Mouse (Mus musculus) embryonic facial prominence, embryonic 13.5 days (tissue): ENCODE measurements around the gene Polrmt. TPM values are rescaled to one million over a fixed set of nuclear protein-coding genes. Genes with fewer than 3 reads are reported as not detected.
A peak's percentile ranks its signal among the peaks of the same experiment; 100 is the strongest.

Experiments
- ATAC-seq: fragments of 200-750 bp; cut with Nextera tagmentation; 2 replicates; pipeline ENCODE4 v1.8.0; 2017; ENCODE audit warnings: low read depth; ENCODE audit not compliant: insufficient number of reproducible peaks, insufficient read depth, low FRiP score, low TSS enrichment
- H3K27ac ChIP-seq: fragments of 300-500 bp; sonication (generic); 2 replicates; pipeline ENCODE4 v1.5.1; 2015; ENCODE audit warnings: moderate library complexity, mild to moderate bottlenecking, inconsistent platforms
- H3K27me3 ChIP-seq: fragments of 300-500 bp; sonication (generic); 2 replicates; pipeline ENCODE4 v1.6.1; 2015; ENCODE audit warnings: mild to moderate bottlenecking, inconsistent platforms
- H3K36me3 ChIP-seq: fragments of 300-500 bp; sonication (generic); 2 replicates; pipeline ENCODE4 v1.6.1; 2015; ENCODE audit warnings: mild to moderate bottlenecking, inconsistent platforms
- H3K4me1 ChIP-seq: fragments of 300-500 bp; sonication (generic); 2 replicates; pipeline ENCODE4 v1.6.1; 2015; ENCODE audit warnings: inconsistent platforms
- H3K4me2 ChIP-seq: fragments of 300-500 bp; sonication (generic); 2 replicates; pipeline ENCODE4 v1.6.1; 2015; ENCODE audit warnings: moderate library complexity, mild to moderate bottlenecking, inconsistent platforms
- H3K4me3 ChIP-seq: fragments of 300-500 bp; sonication (generic); 2 replicates; pipeline ENCODE4 v1.5.1; 2015; ENCODE audit warnings: mild to moderate bottlenecking, inconsistent platforms
- H3K9ac ChIP-seq: fragments of 300-500 bp; sonication (generic); 2 replicates; pipeline ENCODE4 v1.6.1; 2015; ENCODE audit warnings: mild to moderate bottlenecking, inconsistent platforms
- H3K9me3 ChIP-seq: fragments of 300-500 bp; sonication (generic); 2 replicates; pipeline ENCODE4 v1.6.1; 2016; ENCODE audit warnings: inconsistent platforms
- WGBS: fragments of 180-500 bp; shearing (Covaris S2); methylation state at CpG from one replicate; pipeline ENCODE4 v1.1.7; 2015; ENCODE audit warnings: mixed read lengths; 5-methylcytosine and 5-hydroxymethylcytosine counted together
- polyA plus RNA-seq: library from polyadenylated mRNA; unstranded; fragments of >200 nt; fragmentation: Nextera tagmentation; extraction: Ambion mirVana; gene quantifications from 2 replicates; pipeline ENCODE4 v1.2.1, GENCODE M21; 2015

Gene Polrmt
- polyA plus RNA-seq, 1 experiment from 2014 or later = 50.9 TPM

GRCm38 (mm10) chr10:79717640-79718357, 28.6 kb downstream of the Polrmt start:
- ATAC-seq = no peak
- peaks cover 17% of the 10 kb centered on the region for H3K4me1 ChIP-seq
- peak overlapping the region; percentile 61 for H3K4me3 ChIP-seq
- no peaks in the 10 kb centered on the region for H3K36me3 ChIP-seq
- H3K27ac ChIP-seq = no peak overlapping the region
- 4% methylated on average over 43 of the region's 43 CpGs for WGBS
- H3K4me2 ChIP-seq = peak overlapping the region; percentile 97
- no peak overlapping the region for H3K9ac ChIP-seq
- peaks cover 66% of the 10 kb centered on the region for H3K27me3 ChIP-seq
- no peaks in the 10 kb centered on the region for H3K9me3 ChIP-seq

GRCm38 (mm10) chr10:79716988-79717355, 29.4 kb downstream of the Polrmt start:
- H3K9me3 ChIP-seq = no peaks in the 10 kb centered on the region
- H3K27ac ChIP-seq = no peak overlapping the region
- ATAC-seq = peak; percentile 22; the same call in 1 of the 2 replicates
- under 1% methylated on average over 44 of the region's 44 CpGs for WGBS
- peak overlapping the region; percentile 61 for H3K4me3 ChIP-seq
- peaks cover 2% of the 10 kb centered on the region for H3K36me3 ChIP-seq
- H3K9ac ChIP-seq = peak overlapping the region; percentile 61
- peaks cover 17% of the 10 kb centered on the region for H3K4me1 ChIP-seq
- peaks cover 66% of the 10 kb centered on the region for H3K27me3 ChIP-seq
- H3K4me2 ChIP-seq = peak overlapping the region; percentile 97

- Histone ChIP-seq H3K27me3 (peaks cover 66% of the 10 kb centered on the region), H3K36me3 (peaks cover 8% of the 10 kb centered on the region), H3K4me1 (peaks cover 17% of the 10 kb centered on the region), H3K4me2 (peak within 1 kb of the TSS; percentile 97), H3K9ac (peak within 1 kb of the TSS; percentile 61), H3K27ac (no peak within 1 kb of the TSS), H3K4me3 (peak within 1 kb of the TSS; percentile 61), H3K9me3 (no peaks in the 10 kb centered on the region)
- 1% methylated on average over 51 of the region's 91 CpGs for WGBS
- ATAC-seq = no peak
These were observed 30.0 kb downstream of the Polrmt start, which contains the start of gene Hcn2 for GRCm38 (mm10) chr10:79716254-79716987. Hcn2 (plus strand) TSS chr10:79716634.

- Histone ChIP-seq H3K4me3 (no peak overlapping the region), H3K9ac (no peak overlapping the region), H3K27ac (no peak overlapping the region), H3K27me3 (peaks cover 61% of the 10 kb centered on the region), H3K4me1 (peaks cover 17% of the 10 kb centered on the region), H3K4me2 (no peak overlapping the region), H3K36me3 (peaks cover 22% of the 10 kb centered on the region), H3K9me3 (no peaks in the 10 kb centered on the region)
- ATAC-seq = no peak
- 62% methylated on average over 4 of the region's 4 CpGs for WGBS
These were observed 31.4 kb downstream of the Polrmt start for GRCm38 (mm10) chr10:79714996-79715395.

DNA sequence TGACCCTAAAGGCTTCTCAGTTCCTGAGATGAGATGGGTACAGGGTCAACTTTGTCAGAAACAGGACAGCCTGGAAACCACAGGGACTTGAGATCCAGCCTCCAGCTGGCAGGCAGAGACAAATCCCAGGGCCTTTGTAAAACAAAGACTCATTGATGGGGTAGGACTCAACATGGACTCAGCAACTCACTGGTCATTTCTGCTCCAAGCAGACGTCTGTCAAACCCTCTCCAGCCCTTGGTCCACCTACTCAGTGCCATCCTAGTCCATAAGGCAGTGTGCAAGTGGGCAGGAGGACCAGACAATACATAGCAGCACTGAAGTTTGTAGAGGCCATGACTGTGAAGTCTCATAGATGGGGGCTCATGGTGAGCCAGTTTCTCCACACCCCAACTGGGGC, 33.2 kb downstream of the Polrmt start:
- Histone ChIP-seq H3K4me1 (peaks cover 17% of the 10 kb centered on the region), H3K27me3 (peaks cover 49% of the 10 kb centered on the region), H3K36me3 (peaks cover 39% of the 10 kb centered on the region), H3K4me3 (no peak overlapping the region), H3K27ac (no peak overlapping the region), H3K4me2 (no peak overlapping the region), H3K9ac (no peak overlapping the region), H3K9me3 (no peaks in the 10 kb centered on the region)
- no peak for ATAC-seq
- 15% methylated on average over 1 of the region's 1 CpGs for WGBS

DNA sequence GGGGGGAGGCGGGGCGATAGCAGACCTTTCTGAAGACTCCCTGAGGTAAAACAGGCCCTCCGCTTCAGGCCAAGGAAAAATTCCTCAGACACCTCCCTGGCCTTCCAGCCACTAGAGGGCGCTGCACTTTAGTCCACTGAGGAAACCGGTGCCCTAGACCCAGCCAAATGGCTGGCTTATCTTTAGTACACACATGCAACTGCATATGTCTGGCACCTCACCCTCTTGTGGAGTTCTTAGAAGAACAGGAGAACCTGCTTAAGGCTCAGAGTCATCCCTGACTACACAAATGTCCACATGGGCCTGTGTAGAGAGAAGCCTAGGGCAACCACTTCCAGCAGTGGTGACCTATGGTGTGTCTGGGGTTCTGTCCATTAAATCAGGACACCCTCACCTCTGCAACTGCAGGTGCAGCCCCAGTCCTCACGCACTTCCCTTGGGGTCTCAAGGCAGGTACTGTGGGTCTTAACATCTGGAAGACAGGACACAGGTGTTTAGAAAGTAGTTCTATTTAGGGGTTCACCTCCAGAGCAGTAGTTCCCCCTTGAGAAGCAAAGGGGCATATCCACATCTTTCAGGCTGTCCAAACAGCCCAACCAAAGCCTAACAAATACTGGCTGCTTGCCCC, 33.8 kb downstream of the Polrmt start:
- no peak overlapping the region for H3K27ac ChIP-seq
- H3K4me1 ChIP-seq = peaks cover 16% of the 10 kb centered on the region
- H3K9me3 ChIP-seq = no peaks in the 10 kb centered on the region
- no peak overlapping the region for H3K4me3 ChIP-seq
- H3K4me2 ChIP-seq = no peak overlapping the region
- peaks cover 43% of the 10 kb centered on the region for H3K27me3 ChIP-seq
- no peak for ATAC-seq
- H3K36me3 ChIP-seq = peaks cover 43% of the 10 kb centered on the region
- WGBS = 16% methylated on average over 4 of the region's 6 CpGs
- H3K9ac ChIP-seq = no peak overlapping the region

GRCm38 (mm10) chr10:79712029-79712428, 34.4 kb downstream of the Polrmt start:
- H3K4me2 ChIP-seq = no peak overlapping the region
- H3K4me1 ChIP-seq = peaks cover 16% of the 10 kb centered on the region
- H3K27me3 ChIP-seq = peaks cover 37% of the 10 kb centered on the region
- 77% methylated on average over 1 of the region's 1 CpGs for WGBS
- H3K4me3 ChIP-seq = no peak overlapping the region
- H3K27ac ChIP-seq = no peak overlapping the region
- ATAC-seq = peak; percentile 12; the same call in 1 of the 2 replicates
- no peak overlapping the region for H3K9ac ChIP-seq
- H3K9me3 ChIP-seq = no peaks in the 10 kb centered on the region
- H3K36me3 ChIP-seq = peaks cover 49% of the 10 kb centered on the region

DNA sequence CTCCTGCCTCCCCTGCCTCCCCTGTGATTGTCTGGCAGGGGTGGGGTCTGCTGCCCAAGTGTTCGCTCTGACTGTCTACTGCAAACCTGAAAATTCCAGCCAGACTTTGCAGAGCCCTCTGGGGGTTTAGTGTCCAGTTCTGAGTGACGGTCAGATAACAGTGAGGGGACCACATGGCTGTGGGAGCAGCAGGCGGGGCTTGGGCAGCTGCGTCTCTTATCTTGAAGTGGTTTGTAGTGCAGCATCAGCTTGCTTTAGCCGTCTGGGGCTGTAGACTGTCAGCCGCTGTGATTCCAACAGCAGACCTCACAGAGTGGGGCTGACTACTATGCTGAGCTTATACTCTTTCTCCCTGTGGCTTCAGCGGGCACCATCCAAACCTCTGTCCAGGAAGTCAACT, 37.1 kb downstream of the Polrmt start:
- no peak overlapping the region for H3K4me2 ChIP-seq
- peaks cover 10% of the 10 kb centered on the region for H3K27me3 ChIP-seq
- no peak overlapping the region for H3K4me3 ChIP-seq
- peaks cover 29% of the 10 kb centered on the region for H3K4me1 ChIP-seq
- ATAC-seq = no peak
- H3K9me3 ChIP-seq = no peaks in the 10 kb centered on the region
- H3K27ac ChIP-seq = no peak overlapping the region
- H3K9ac ChIP-seq = 0 out of 2 replicates have a peak overlapping the region, but pooled peaks have one; percentile 16
- peaks cover 58% of the 10 kb centered on the region for H3K36me3 ChIP-seq
- 78% methylated on average over 7 of the region's 7 CpGs for WGBS

GRCm38 (mm10) chr10:79708668-79709067, 37.7 kb downstream of the Polrmt start:
- peaks cover 29% of the 10 kb centered on the region for H3K4me1 ChIP-seq
- peaks cover 58% of the 10 kb centered on the region for H3K36me3 ChIP-seq
- WGBS = 86% methylated on average over 21 of the region's 21 CpGs

GRCm38 (mm10) chr10:79707759-79708158, 38.6 kb downstream of the Polrmt start:
- Histone ChIP-seq H3K4me2 (no peak overlapping the region), H3K27ac (no peak overlapping the region), H3K9ac (no peak overlapping the region), H3K4me1 (peaks cover 29% of the 10 kb centered on the region), H3K9me3 (no peaks in the 10 kb centered on the region), H3K27me3 (no peaks in the 10 kb centered on the region), H3K36me3 (peaks cover 58% of the 10 kb centered on the region), H3K4me3 (no peak overlapping the region)
- ATAC-seq = no peak
- WGBS = 62% methylated on average over 4 of the region's 4 CpGs

More at GRCm38 (mm10) chr10:79708668-79709067, 37.7 kb downstream of the Polrmt start:
- Histone ChIP-seq H3K4me2 (no peak overlapping the region), H3K27ac (no peak overlapping the region), H3K9me3 (no peaks in the 10 kb centered on the region), H3K4me3 (no peak overlapping the region), H3K9ac (0 out of 2 replicates have a peak overlapping the region, but pooled peaks have one; percentile 16), H3K27me3 (peaks cover 4% of the 10 kb centered on the region; the same call in 1 of the 2 replicates)
- no peak for ATAC-seq

DNA sequence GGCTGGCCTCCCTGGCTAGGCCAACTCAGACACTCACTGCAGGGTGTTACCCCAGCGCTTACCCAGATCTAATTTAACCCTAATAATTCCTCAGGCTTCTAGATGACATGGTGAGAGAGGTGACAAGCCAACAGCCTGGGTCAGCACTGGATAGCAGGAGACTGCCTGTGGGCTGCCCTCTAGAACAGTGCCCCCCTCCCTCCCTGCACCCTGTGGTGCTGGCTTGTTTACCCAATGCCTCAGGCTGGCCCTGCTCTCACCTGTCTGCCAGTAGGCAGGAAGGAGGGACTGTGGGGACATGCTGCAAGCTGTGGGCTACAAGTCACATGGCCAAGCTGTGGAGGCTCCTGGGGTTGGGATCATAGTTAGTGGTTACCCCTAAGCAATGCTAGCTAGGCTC, 39.2 kb downstream of the Polrmt start:
- ATAC-seq = no peak
- Histone ChIP-seq H3K9me3 (no peaks in the 10 kb centered on the region), H3K27me3 (no peaks in the 10 kb centered on the region), H3K4me3 (no peak overlapping the region), H3K27ac (no peak overlapping the region), H3K4me2 (0 out of 2 replicates have a peak overlapping the region, but pooled peaks have one; percentile 9), H3K36me3 (peaks cover 58% of the 10 kb centered on the region), H3K9ac (peak overlapping the region; percentile 93; the same call in 1 of the 2 replicates), H3K4me1 (peaks cover 29% of the 10 kb centered on the region)
- WGBS = 85% methylated on average over 1 of the region's 1 CpGs
